Mouse (Mus musculus) gastrocnemius, postnatal 14 days (tissue): ENCODE measurements at regions not wholly inside any gene's neighbourhood (a gene's known extent, or its start where the extent isn't known, plus 50 kb on each side); places are given as distances from the start of the nearest gene placed in this dataset.
A peak's percentile ranks its signal among the peaks of the same experiment; 100 is the strongest.

Experiments
- DNase-seq: peaks from one replicate; pipeline ENCODE4 v3.0.0; 2021; ENCODE audit warnings: mixed read lengths
- intact Hi-C: fragments of 180-260 bp; cut with DNase I; formaldehyde crosslinking; loops from one replicate; pipeline ENCODE4 v1.15.1; 2025; ENCODE audit warnings: low total_unique reads

DNA sequence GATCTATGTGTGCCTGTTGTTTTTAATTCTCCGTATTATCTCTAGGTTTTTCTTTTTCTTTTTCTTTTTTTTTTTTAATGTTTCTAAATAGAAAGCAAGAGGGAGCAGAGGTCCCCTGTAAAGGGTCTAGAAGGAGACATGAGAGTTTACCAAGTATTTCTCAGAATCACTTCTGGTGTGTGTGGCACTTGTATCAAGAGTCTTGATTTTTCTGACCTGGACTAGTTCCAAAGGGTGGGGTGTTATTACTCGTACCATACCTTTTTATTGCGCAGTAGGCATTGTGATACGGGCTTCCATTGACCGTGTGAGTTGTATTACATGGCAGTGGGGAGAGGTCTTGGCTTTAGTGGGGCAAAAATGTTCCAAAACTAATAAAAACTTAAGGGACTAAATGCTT is 63.2 kb upstream of the Bmp6 start:
- DNase-seq = no peak
- intact Hi-C loops = no loop called here

DNA sequence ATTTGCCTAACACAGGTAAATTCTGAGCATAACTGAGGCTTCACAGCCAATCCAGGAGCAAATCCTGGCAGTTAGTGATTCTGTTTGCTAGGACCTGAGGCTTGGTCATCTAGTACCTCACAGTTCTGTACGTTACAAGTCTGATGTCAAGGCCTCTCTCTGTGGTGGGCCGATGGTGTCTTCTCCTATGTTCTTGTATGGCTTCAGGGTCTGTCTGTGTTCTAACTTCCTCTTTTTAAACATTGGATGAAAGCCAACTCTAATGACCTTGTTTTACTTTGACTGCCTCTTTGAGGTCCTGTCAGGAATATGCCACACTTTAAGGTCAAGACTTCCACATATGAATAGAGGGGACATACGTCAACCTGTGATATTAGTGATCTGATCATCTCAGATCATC is 56.9 kb upstream of the Bmp6 start:
- DNase-seq = no peak
- intact Hi-C loops = no loop called here

DNA sequence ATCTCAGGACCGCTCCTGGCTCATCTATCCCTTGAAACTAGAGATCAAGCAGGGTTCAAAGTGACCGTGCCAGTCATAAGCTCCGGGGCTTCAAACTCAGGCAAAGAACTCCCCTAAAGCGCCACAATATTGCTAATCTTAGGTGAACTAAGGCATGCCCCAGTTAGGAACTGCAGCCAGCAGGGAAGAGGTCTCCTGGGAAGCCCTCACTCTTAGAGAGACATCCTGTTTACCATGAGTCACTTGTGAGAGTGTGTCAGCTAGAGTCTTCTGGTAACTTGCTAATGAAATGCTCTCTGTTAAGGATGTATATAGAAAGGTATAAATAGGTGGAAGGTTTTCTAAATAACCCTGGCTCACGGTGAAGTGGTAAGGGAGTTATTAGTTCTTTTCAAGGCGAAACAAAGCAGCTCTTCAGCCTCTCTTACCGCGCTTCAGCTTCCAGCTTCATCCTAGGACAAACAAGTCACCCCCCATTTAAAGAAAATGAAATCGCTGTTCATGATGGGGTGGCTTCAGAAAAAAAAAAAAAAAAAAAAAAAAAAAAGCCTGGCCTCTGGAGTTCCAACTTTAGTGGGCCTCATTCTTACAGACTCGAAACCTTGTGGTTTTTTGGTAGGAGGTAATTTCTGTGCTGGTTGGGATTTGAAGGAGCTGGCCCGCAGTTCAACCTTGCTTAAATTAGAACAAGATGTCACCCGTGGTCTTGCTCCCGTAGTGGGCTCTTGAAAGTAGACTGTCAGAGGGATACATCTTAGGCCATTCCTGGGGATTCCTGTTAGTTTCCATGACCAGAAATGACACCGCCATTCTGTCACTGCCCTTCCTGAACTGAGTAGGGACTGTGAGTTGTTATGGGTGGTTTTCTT is 56.1 kb upstream of the Bmp6 start:
- no peak for DNase-seq
- intact Hi-C loops = no loop called here

DNA sequence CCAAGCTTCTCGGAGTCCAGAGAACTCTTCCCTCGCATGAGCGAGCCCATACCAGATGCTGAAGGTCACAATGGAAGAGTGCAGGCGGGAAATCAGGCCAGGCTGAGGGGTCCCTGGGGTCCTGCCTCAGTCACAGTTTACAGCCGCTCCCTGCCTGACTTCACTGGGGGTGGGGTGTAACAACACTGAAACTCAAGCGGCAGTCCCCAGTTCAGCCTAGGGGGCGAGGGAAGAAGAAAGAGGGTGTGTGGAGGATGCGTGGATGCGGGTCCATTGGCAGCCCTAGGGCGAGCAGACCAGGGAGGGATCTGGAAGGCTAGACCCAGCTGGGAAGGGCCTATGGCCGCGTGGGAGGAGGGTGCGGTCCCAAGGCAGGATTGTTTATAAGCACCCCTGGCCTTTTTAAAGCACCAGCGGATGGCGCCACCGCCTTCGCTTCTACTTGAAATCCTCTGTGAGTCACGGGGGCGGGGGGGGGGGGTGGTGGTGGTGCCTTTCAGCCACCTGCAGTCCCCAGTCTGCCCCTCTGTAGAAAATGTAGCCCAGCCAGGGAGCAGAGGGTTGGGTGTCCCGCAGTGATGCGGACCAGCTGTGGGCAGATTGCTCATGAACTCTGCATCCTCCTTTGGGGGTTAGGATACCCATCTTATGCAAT is 54.5 kb upstream of the Bmp6 start:
- DNase-seq = peak; percentile 57
- intact Hi-C loops = no loop called here

DNA sequence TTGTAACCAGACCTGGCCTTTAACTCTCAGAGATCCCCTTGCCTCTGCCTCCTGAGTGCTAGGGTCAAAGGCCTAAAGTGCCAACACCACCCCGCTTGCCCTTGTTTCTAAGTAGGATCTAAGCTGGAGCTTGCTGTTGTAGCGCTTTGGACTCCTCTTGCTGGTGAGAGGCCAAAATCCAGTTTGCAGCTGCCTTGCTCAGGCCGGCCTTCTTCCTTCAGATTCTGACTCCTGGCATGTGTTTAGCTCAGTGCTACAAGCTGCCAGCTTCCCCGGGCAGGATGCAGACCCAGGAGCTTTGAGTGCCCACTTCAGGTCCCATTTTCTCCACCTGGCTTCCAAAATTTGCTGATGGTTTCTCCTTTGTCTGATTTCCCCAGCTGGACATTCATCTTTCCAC is 53.4 kb upstream of the Bmp6 start:
- intact Hi-C loops = no loop called here
- DNase-seq = peak; percentile 15
